Mouse (Mus musculus): Measurements from ENCODE around the gene Adck1.
"Not testable (repeated sequence)": the region's sequence is repeated elsewhere in the genome, so short reads cannot be mapped to it uniquely, and the experiment has no call there.

Adck1 gene

DNA sequence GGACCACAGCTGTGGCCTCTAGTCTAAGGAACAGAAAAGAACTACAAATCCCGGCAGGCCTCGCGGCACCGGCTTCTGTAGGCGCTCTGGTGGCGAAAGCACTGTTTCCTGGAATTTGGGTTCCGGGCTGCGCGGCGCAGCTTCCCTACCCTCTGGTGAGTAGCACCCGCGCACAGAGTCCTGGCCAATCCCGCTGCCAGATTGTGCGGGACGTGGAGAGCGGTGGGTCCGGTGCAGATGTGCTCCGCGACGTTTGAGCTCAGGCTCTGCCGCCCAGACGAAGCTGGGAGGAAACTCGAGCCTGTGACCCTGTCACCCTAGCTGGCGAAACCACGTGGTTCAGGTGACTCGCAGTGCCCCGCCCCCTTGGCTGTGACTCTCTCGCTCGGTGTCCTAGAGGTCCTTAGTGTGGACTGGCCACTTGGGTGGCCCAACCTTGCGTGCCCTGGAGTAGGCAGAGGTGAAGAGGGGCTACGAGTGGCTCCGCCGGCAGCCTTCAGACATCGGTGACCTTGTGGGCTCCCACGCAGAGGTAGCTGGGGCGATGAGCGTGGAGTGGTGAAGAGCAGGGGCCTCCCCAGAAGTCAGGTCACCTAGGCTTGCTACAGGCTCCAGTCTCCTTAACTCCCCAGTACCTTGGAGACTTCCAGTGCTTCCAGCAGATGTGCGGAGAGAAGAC, at the start of gene Adck1:
Gene Adck1, plus strand, starts transcription at position 114 of the 679 bp plus-strand sequence.
- DNase-seq, result peak; percentile 91

DNA sequence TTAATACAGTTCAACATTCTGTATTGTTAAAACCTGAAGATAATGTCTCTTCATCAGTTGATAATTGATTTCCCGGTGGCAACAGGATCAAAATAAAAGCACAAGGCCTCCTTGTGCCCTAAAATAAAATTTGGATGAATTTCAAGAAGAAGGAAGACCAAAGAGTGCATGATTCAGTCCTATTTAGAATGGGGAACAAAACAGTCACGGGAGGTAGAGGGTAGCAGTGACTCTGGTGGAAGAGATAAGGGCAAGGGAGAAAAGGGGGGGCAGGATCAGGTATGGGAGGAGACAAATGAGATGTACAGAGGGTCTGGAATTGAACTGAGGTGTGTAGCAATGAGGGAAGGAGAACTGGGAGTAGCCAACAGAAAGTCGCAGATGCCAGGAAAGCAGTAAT, 45.8 kb upstream of the Adck1 start:
- no peak for DNase-seq

DNA sequence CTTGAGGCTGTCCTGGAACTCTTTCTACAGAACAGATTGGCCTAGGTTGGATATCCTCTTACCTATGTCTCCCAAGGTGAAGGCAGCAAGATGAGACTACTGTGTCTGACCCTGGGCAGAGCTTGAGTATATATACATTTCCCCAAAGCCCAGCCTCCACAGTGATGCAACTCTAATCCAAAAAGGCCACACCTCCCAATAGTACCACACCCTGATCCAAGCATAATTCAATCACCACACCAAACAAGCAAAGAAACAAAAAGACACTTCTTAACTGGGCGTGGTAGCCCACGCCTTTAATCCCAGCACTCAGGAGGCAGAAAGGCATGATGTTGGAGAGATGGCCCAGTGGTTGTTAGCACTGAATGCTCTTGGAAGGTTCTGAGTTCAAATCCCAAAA, 36.4 kb upstream of the Adck1 start, which contains the start of gene Gm5039:
Gene Gm5039, minus strand, starts transcription at position 101 of the 400 bp plus-strand sequence.
- not testable (repeated sequence) for DNase-seq

DNA sequence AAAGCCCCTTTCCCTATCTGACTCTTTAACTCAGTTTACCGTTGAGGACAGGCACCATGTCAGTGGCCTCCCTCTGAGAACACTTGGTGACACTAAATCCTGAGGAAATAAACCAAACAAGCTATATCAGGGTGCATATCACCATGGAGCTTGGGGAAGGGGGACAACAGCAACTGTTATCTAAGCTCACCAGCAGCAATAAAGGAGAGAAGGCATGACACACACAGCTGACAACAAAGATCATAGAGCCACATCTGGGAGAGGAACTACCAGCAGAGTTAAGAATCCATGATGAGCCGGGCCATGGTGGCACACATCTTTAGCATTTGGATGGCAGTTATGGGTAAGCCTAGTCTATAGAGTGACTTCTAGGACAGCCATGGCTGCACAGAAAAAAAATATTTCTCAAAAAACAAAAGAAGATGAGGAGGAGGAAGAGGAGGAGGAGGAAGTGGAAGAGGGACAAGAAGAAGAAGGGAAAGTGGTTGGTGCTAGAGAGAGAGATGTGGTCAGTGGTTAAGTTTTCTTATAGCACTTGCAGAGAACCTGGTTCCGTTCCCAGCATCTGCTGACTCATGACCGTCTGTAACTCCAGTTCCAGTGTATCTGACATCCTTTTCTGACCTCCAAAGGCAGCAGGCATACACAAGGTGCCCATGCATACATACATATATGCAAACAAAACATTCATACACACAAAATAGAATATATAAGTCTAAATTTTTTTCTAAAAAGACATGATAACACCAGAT, 23.5 kb upstream of the Adck1 start:
- not testable (repeated sequence) for DNase-seq

DNA sequence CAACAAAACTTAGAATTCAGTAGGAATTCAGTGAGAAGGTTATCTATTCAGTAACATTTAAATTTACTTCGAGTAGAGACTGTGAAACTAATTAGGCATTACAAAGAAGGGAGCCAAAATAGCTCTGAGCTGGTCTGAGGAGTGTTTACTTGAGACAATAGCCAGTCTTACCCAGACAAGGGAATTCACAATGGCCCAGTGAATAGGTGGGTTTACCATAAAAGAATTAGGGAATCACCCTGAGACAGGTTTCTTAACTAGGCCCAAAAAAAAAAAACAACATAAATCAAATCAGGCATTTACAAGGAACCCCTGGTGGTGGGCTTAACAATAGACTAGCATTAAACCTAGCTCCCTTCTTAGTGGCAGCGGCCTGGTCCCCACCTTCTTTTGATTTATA, 19.1 kb upstream of the Adck1 start:
- DNase-seq, result not testable (repeated sequence)

DNA sequence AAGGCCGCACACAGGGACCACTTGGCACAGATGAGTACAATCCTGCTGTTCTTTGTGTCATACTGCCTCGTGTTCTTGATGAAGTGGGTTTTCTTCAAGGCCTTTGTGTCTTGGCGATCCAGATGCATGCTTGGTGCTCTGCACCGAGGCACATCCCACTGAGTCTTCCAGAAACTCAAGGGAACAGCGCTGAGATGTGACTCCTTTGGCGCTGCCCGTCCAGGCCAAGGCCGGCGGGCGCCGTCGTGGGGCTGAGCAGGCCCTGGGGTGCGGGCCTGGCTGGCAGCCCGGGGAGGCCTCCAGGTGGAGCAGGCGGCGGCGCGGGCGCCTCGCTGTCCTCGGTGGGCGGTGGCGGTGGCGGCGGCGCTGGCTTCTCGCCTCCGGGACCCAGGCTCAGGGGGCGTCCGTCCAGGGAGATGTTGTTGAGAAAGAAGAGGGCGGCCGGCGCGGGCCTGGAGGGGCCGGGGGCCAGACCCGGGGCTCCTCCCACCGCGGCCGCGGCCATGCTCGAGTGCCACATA, 6.1 kb upstream of the Adck1 start:
- DNase-seq, result no peak

DNA sequence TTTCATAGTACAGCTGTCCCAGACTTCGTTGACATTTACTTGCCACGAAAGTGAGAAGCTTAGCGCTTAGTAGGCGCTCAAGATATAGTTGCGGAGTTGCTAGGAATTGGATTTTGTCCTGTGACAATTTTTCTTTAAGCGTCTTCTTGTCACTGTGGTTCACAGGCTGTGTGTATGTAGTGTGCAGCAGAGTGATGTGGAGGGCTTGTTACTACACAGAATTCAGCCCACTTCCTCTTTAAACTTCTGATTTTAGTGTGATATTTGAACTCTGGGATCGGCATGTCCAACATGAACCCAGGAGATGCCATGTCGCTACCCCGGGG, 729 bp downstream of the Adck1 start:
- DNase-seq, result no peak

DNA sequence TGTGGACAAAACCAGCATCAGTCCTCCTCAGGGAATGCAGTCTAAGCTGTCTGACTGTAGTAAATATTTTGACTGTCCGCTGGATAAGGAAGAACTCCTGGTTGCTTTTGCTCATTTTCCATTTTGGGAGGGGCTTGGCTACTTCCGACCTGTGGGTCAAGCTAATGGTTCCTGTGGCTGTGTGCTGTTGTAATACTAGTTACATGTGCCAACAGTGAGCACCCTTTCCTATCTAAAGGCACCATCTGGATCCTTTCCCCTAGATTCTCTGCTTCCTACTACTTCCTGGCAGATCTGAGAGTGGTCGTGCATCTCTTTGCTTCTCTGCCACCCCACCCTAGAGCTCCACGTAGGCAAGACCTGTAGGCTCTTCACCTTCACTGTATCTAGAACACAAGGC, 7.3 kb downstream of the Adck1 start:
- DNase-seq, result no peak

DNA sequence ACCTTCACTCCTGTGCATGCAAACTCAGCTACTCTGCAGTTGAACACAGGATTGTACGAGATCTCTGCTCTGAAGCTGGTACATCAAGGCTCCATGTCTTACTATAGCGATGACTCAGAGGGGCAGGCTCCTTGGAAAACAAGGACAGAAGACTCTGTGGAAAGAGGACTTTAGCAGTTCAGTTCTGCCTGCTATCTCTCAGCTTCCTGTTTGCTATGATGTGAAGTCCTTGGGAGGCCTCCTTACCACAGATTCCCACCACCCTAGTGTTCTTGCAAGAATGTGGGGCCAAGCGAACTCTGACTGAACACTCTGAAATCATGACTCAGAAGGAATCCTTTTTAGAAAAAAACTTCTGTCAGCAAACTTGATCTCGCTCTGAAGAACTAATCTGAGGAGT, 8.3 kb downstream of the Adck1 start:
- DNase-seq, result no peak

DNA sequence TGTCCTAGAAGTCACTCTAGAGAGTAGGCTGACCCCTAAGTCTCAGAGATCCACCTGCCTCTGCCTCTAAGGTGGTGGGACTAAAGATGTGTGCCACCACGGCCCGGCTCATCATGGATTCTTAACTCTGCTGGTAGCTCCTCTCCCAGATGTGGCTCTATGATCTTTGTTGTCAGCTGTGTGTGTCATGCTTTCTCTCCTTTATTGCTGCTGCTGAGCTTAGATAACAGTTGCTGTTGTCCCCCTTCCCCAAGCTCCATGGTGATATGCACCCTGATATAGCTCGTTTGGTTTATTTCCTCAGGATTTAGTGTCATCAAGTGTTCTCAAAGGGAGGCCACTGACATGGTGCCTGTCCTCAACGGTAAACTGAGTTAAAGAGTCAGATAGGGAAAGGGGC, 9.3 kb downstream of the Adck1 start:
- DNase-seq, result not testable (repeated sequence)

DNA sequence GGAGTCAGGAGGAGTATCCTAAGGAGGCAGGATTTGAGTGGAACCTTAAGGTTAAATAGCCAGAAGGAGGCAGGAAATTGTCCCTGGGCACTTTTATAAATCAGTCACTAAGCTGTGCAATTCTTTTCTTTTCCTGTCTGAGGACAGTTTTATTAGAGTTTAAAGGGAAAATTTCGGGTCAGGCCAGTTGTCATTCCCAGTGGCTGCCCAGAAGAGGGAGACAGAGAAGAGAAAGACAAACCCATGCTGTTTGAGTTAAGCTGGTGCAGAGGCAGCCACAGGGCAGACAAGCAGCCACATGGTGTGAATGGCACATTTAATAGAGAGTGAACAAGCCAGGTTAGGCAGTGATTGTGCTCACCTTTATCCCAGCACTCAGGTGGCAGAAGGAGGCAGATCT, 10.0 kb downstream of the Adck1 start:
- DNase-seq, result not testable (repeated sequence)

DNA sequence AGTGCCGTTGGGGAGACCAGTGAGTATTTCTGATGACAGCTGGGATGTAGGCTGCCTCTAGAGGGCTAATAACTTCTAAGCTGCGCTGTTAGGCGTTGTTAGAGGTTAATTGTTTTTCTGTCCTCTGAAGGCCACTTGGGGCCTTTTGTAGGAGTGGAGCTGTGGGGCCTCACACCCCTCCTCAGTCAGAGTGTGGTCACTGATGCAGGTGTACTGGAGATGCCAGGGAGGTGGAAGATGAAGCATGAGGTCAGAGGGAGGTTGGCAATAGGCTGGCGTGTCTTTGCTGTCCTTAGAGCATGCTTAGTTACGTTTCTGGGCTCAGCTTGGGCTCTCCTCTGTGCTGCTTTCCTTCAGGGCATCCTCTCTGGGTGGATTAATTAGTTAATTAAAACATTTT, 11.7 kb downstream of the Adck1 start:
- DNase-seq, result no peak

DNA sequence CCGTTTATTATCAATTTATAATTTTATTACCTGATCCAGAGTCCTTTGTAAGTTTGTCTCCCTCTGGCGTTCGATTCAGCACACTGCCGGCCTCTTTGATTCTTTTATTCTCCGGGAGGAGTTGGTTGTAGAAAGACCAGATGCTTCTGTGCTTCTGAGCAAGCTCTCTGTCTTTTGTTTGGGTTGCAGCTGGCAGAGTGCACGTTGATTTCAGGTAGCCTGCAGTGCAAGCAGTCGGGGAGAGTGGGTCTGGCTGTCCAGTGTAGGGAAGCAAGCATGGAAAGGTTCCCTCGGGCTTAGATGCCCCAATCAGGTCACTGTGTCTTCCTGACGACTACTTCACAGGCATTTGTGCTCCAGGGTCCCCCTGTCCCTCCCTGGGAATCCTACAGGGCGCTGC, 16.5 kb downstream of the Adck1 start:
- DNase-seq, result no peak

DNA sequence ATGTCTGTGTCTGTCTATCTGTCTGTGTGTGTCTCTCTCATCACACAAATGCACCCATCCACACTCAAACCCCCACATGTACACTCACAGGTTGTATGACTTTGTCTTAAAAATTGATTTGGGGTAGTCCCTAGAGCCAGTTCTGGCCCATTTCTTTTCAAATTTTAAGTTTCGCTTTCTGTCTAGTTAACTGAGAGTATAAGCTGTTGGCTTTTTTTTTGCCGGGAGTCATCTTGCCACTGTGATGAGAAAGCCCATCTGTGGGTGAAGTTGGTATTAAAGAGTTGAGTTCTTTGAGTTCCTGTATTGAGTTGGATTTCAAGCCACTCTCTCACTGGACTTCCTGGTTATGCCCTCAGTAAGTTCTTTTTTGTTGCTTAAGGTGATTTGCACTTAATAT, 17.9 kb downstream of the Adck1 start:
- DNase-seq, result no peak

DNA sequence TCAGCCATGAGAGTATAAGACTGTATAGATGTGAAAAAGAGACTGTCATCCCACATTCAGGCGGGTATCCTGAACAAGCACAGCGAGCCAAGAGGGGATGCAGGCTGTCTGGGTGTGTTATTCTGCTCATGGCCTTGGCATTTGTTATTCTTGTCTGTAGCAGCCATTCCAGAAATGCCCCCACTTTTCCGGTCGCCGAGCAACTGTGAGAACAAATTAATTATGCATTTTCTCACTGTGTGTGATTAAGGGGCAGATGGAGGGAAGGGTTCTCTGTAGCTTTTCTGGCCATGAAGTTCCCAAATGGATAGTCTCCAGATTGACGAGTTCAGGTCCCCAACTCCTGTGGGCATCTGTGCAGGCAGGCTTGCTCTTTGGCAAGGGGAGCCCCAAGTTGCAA, 28.5 kb downstream of the Adck1 start:
- DNase-seq, result no peak

DNA sequence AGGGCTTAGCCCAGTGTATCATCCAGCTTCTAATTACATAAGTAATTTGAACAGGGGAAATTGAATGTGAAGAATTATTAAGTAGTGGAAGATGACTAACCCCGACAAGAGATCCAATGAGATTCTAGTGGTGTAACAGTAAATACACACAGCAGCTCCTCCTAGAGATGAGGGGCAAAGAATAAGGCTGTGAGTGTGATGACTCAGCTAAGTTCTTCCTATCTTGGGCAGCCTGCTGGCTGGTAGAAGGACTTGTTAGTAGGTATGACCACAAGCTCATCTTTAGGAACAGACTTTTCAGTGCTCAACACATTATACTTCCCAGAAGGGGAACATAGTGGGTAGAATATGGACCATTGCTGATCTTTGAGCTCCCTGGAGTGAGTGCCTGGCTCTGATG, 38.3 kb downstream of the Adck1 start:
- DNase-seq, result no peak

DNA sequence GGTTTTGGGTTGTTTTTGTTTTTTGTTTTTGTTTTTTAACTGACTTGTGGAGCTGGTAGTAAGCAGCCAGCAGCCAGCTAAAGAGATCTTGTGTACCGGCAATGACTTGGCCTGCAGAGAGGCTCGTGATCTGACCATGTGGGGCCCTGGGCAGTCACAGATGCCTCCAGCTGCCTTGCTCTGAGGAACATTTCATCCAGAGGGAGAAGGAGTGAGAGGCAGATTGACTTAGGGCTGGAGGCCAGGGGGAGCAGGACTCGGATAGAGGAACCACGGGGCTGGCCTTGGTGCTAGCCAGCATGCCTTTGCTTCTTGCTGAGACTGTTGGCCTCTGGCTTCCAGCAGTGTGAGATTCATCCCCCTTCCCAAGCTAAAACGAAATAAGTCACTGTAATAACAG, 43.2 kb downstream of the Adck1 start:
- peak; percentile 28 for DNase-seq

DNA sequence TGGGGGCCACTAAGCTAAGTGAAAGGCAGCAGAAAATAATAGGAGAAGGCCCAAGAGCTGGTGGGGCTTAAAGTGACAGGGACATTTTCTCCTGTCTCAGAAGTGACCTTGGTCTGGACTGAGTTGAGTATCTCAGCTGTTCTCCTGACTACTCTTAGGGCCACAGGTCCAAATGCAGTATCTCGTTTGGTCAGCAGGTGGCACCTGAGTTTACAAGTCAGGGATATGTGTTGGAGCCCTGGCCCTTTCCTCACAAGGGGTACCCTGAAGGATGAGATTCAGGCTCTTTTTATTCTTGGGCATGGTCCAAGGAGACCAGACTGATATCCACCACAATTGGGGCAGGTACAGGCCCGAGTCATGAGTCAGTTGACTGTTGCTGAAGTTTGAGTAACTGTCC, 44.8 kb downstream of the Adck1 start:
- DNase-seq, result peak; percentile 36

DNA sequence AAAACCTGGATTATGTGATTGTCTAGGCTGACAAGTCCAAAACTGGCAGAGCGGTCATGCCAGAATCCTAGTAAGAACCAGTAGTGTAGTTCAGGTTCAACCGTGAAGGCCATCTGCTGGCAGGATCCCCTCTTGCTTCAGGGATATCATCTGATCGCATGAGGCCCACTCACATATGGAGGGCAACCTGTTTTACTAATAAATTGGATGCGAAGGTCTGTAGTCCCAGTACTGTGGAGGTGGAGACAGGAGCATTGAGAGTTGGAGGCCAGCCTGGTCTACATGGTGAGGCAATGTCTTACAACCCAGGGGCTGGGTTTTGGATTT, 47.6 kb downstream of the Adck1 start:
- no peak for DNase-seq

DNA sequence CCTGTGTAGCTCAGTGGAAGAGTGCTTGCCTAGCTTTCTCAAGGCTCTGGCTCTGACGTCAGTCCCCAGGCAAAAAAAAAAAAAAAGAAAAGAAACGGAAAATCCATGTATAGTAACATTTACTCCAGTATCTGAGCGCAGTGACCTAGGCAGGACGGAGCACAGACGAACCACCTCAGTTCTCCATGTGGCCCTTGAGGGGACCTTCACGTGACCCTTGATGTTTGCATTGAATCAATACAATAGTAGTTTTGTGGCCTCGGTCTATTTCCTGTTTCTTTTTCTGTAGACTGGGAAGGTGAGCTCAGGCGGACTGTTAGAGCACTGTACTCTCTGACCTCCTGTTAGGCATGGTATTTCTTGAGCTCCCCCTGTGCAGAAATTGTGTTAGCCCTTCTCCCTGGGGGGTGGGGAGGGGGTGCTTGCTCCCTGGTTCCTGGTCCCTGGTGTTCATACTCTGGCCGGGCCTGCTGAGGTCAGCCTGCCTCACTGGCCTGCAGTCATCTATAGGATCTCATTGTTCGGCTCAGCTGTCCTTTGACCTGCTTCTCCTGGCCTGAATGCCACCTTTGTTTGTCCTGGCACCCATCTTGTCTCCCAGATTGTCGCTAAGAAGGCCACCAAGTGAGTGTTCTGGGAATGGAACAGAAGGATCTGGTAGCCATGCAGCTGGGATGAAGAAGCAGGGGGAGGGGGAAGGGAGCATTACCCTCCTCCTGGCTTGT, 48.1 kb downstream of the Adck1 start:
- no peak for DNase-seq

DNA sequence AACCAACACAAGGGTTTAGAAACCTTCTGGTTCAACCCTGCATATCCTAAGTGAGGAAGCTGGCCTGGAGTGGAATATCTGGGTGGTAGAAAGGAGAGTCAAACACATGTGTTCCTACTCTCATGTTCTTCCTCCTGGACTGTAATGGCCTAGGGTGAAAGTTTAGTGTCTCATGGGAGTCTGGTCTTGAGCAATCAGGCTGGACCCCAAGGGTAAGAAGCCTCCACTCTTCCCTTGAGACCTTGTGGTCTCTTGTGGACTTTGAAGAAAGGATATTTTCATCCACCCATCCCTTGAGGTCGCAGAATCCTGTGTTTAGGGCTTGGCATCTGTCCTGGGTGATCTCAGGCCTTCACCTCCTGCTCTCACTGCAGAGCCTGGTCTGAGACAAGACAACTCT, 52.9 kb downstream of the Adck1 start:
- DNase-seq, result no peak

DNA sequence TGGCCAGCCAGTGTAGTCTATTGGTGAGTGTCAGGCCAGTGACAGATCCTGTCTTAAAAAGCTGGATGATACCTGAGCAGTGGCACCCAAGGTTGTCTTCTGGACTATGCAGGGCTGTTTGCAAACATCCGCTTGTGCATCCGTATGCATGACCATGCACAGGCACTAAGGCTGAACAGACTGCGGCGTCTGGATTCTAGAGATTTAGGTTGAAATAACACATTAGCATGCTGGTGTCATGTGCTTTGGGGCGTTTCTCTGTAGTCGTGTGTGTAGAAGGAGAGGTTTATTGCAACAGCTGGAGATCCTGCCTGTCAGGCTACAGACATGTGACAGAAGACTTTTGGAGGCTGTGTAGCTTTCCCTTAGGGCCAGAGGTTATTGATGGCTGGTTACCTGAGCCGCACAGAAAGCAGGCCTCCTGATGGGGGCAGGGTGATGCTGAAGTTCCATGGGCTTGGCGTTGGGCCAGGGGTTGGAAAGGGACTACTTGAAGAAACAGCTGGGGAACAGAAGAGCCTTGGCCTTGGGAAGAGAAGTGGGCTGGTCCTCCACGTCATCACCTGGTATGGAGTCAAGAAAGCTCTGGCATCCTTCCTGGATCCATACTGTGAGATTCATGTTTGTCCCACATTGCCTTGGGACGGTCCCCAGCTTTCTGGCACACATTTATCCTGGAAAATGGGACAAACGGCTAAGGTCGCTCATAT, 59.7 kb downstream of the Adck1 start:
- DNase-seq, result peak; percentile 47

DNA sequence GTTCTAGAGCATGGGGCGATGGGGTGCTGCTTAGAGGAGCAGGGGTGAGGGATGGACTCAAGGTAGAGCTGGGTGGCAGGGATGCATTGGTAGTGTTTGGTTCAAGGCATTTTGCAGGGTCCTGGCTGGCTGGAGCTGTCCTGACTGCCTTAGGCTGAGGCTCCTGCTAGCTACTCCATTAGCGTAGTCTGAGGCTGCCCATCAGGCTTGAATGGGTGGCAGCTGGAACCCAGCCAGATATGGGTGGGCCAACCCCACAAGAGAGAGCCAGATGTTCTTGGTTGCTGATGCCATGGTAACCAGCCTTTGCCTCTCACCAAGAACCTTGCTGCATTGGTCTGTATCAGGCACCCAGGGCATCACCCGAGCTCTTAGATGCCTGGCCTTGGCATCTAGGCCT, 66.6 kb downstream of the Adck1 start:
- DNase-seq, result no peak
